ENCODE assay signal across 14 mouse cellular contexts in genomic region chr8:70219107-70219684, GRCm38 (mm10). TPM values are rescaled to one million over a fixed set of nuclear protein-coding genes. Genes with fewer than 3 reads are reported as not detected.
A peak's percentile ranks its signal among the peaks of the same experiment; 100 is the strongest.
DNase-seq lines count a peak whose midpoint lies in the region; ATAC-seq and TF ChIP-seq lines count a peak whose summit lies in the region.
"Had no signal": no experiment of that assay in that cellular context is flagged by ENCODE, and none has a peak within 500 bp of the region (broad histone marks: within the 10 kb centered on the region; RNA-seq: fewer than 3 reads in every experiment).

No protein-coding gene starts in this region.

- no peak for TF ChIP-seq CTCF in cerebellum, adult 2 months (IDR thresholded peaks at IDR 0.05; ENCODE audit: borderline replicate concordance, insufficient read depth, low read depth, low read length)

- H3K9ac ChIP-seq in liver, embryonic 13.5 days: no peak overlapping the region
- H3K9ac ChIP-seq in liver, embryonic 11.5 days (ENCODE audit: low read depth, low read length): no peak overlapping the region
- H3K9ac ChIP-seq in liver, embryonic 15.5 days: no peak overlapping the region
- H3K9ac ChIP-seq: embryonic facial prominence, embryonic 12.5 days; neural tube, embryonic 15.5 days had no signal

- DNase-seq in heart, adult 11 months: peak; percentile 90
- no peak for DNase-seq in heart, postnatal 14 days
- no peak for DNase-seq in liver, embryonic 13.5 days
- DNase-seq in liver, embryonic 11.5 days (ENCODE audit: low spot score): no peak
- DNase-seq in kidney, adult 8-10 months: peak; percentile 38 to 76
- DNase-seq in cerebellum, adult 2 months: no peak
- DNase-seq: cerebellum, postnatal 25 days; gastrocnemius, postnatal 14 days; lung, postnatal 10 days; thymus, postnatal 36 days had no signal

- H3K4me2 ChIP-seq in liver, embryonic 13.5 days: no peak overlapping the region
- no peak overlapping the region for H3K4me2 ChIP-seq in liver, embryonic 11.5 days
- H3K4me2 ChIP-seq in liver, embryonic 15.5 days: no peak overlapping the region
- H3K4me2 ChIP-seq: embryonic facial prominence, embryonic 12.5 days; neural tube, embryonic 15.5 days had no signal

- TF ChIP-seq POLR2A in cerebellum, adult 2 months (IDR thresholded peaks at IDR 0.05; ENCODE audit: borderline replicate concordance, insufficient read depth, low read length): no peak

- no peaks in the 10 kb centered on the region for H3K9me3 ChIP-seq in liver, embryonic 13.5 days (replicated peaks)
- no peaks in the 10 kb centered on the region for H3K9me3 ChIP-seq in liver, embryonic 11.5 days (ENCODE audit: control insufficient read depth, low read length)
- H3K9me3 ChIP-seq in liver, embryonic 15.5 days (replicated peaks): no peaks in the 10 kb centered on the region
- H3K9me3 ChIP-seq: embryonic facial prominence, embryonic 12.5 days; neural tube, embryonic 15.5 days had no signal

- ATAC-seq in liver, embryonic 13.5 days (ENCODE audit: low read depth): peak; percentile 18; the same call in 1 of the 2 replicates
- no peak for ATAC-seq in liver, embryonic 11.5 days (replicated peaks; ENCODE audit: low FRiP score)
- ATAC-seq in liver, embryonic 15.5 days (ENCODE audit: insufficient read depth): 0 out of 2 replicates have a peak, but pooled peaks have one; percentile 26
- ATAC-seq: activated CD4-positive, CD25-positive, alpha-beta regulatory T cell, adult 4 months had no signal

- 61% methylated on average over 5 of the region's 5 CpGs for WGBS in liver, embryonic 13.5 days (ENCODE audit: insufficient replicate concordance)
- 57% methylated on average over 5 of the region's 5 CpGs for WGBS in liver, embryonic 11.5 days
- 47% methylated on average over 5 of the region's 5 CpGs for WGBS in liver, embryonic 15.5 days (ENCODE audit: insufficient replicate concordance)
- WGBS in cerebellum, adult 2 months: 58% methylated on average over 5 of the region's 5 CpGs

- no peaks in the 10 kb centered on the region for H3K27me3 ChIP-seq in liver, embryonic 13.5 days
- no peaks in the 10 kb centered on the region for H3K27me3 ChIP-seq in liver, embryonic 11.5 days (replicated peaks; ENCODE audit: control insufficient read depth, insufficient read depth, low read length)
- H3K27me3 ChIP-seq in liver, embryonic 15.5 days: peaks cover 8% of the 10 kb centered on the region; the same call in 1 of the 2 replicates
- H3K27me3 ChIP-seq in cerebellum, adult 2 months (ENCODE audit: control insufficient read depth, insufficient read depth, low read length): no peaks in the 10 kb centered on the region
- H3K27me3 ChIP-seq: embryonic facial prominence, embryonic 12.5 days; neural tube, embryonic 15.5 days had no signal

- peaks cover 27% of the 10 kb centered on the region for H3K4me1 ChIP-seq in liver, embryonic 13.5 days (replicated peaks)
- H3K4me1 ChIP-seq in liver, embryonic 11.5 days (replicated peaks; ENCODE audit: control insufficient read depth, insufficient read depth, low read length): no peaks in the 10 kb centered on the region; the same call in 1 of the 2 replicates
- H3K4me1 ChIP-seq in liver, embryonic 15.5 days (replicated peaks): peaks cover 27% of the 10 kb centered on the region
- H3K4me1 ChIP-seq in cerebellum, adult 2 months (ENCODE audit: control insufficient read depth, insufficient read depth, low read length): peaks cover 12% of the 10 kb centered on the region
- H3K4me1 ChIP-seq: embryonic facial prominence, embryonic 12.5 days; neural tube, embryonic 15.5 days had no signal

- peaks cover 29% of the 10 kb centered on the region for H3K36me3 ChIP-seq in liver, embryonic 13.5 days
- peaks cover 13% of the 10 kb centered on the region; the same call in 1 of the 2 replicates for H3K36me3 ChIP-seq in liver, embryonic 11.5 days (ENCODE audit: control insufficient read depth, insufficient read depth, low read length)
- 0 out of 2 replicates have a peak, but pooled peaks cover 5% of the 10 kb centered on the region for H3K36me3 ChIP-seq in liver, embryonic 15.5 days (replicated peaks)

- intact Hi-C loops in heart, postnatal 14 days (cut with DNase I): no loop called here

- H3K4me3 ChIP-seq in liver, embryonic 13.5 days (replicated peaks): no peak overlapping the region
- H3K4me3 ChIP-seq in liver, embryonic 11.5 days (ENCODE audit: low read depth, low read length): no peak overlapping the region
- no peak overlapping the region for H3K4me3 ChIP-seq in liver, embryonic 15.5 days (replicated peaks)
- no peak overlapping the region for H3K4me3 ChIP-seq in cerebellum, adult 2 months (replicated peaks; ENCODE audit: insufficient read depth, low read depth, low read length)
- H3K4me3 ChIP-seq: embryonic facial prominence, embryonic 12.5 days; neural tube, embryonic 15.5 days had no signal

- H3K27ac ChIP-seq in liver, embryonic 13.5 days: no peak overlapping the region
- H3K27ac ChIP-seq in liver, embryonic 11.5 days (ENCODE audit: low read depth, low read length): no peak overlapping the region
- 0 out of 2 replicates have a peak overlapping the region, but pooled peaks have one; percentile 38 for H3K27ac ChIP-seq in liver, embryonic 15.5 days (replicated peaks)
- no peak overlapping the region for H3K27ac ChIP-seq in cerebellum, adult 2 months (ENCODE audit: insufficient read depth, low read length)
- H3K27ac ChIP-seq: embryonic facial prominence, embryonic 12.5 days; neural tube, embryonic 15.5 days had no signal

RNA-seq across cellular contexts. Expression of gene Slc25a42, which starts 7.1 kb away (rescaled TPM):
- total RNA-seq in heart, postnatal 14 days (2021): 10 to 100 TPM; 46.4 to 55.4 TPM
- 3.5 and 5.0 TPM in 2 replicates for polyA plus RNA-seq in liver, embryonic 13.5 days (2015; fragmentation: Nextera tagmentation; extraction: Ambion mirVana)
- polyA plus RNA-seq in liver, embryonic 11.5 days (2014; fragmentation: Nextera tagmentation; extraction: Ambion mirVana): 7.1 and 7.9 TPM in 2 replicates
- 8.0 and 9.2 TPM in 2 replicates for polyA plus RNA-seq in liver, embryonic 15.5 days (2015; fragmentation: Nextera tagmentation; extraction: Ambion mirVana)
- polyA plus RNA-seq in cerebellum, adult 2 months (2012; rRNA removed): 45.5 and 46.3 TPM in 2 replicates

RNA-seq across cellular contexts. Expression of gene Sugp2, which starts 14.8 kb away (rescaled TPM):
- total RNA-seq in heart, postnatal 14 days (2021): 10 to 100 TPM; 40.2 to 44.7 TPM
- 12.4 and 14.3 TPM in 2 replicates for polyA plus RNA-seq in liver, embryonic 13.5 days (2015; fragmentation: Nextera tagmentation; extraction: Ambion mirVana)
- polyA plus RNA-seq in liver, embryonic 11.5 days (2014; fragmentation: Nextera tagmentation; extraction: Ambion mirVana): 33.0 and 40.8 TPM in 2 replicates
- 10.9 and 11.7 TPM in 2 replicates for polyA plus RNA-seq in liver, embryonic 15.5 days (2015; fragmentation: Nextera tagmentation; extraction: Ambion mirVana)
- 102 and 108 TPM in 2 replicates for polyA plus RNA-seq in cerebellum, adult 2 months (2012; rRNA removed)

RNA-seq across cellular contexts. Expression of gene Armc6, which starts 15.1 kb away (rescaled TPM):
- total RNA-seq in heart, postnatal 14 days (2021): 1 to 10 TPM; 6.6 to 9.7 TPM
- polyA plus RNA-seq in liver, embryonic 13.5 days (2015; fragmentation: Nextera tagmentation; extraction: Ambion mirVana): 17.4 and 18.9 TPM in 2 replicates
- polyA plus RNA-seq in liver, embryonic 11.5 days (2014; fragmentation: Nextera tagmentation; extraction: Ambion mirVana): 34.8 and 35.0 TPM in 2 replicates
- polyA plus RNA-seq in liver, embryonic 15.5 days (2015; fragmentation: Nextera tagmentation; extraction: Ambion mirVana): 12.4 and 15.2 TPM in 2 replicates
- polyA plus RNA-seq in cerebellum, adult 2 months (2012; rRNA removed): 45.8 and 46.7 TPM in 2 replicates

RNA-seq across cellular contexts. Expression of gene Tmem161a, which starts 47.0 kb away (rescaled TPM):
- total RNA-seq in heart, postnatal 14 days (2021): 10 to 100 TPM; 91.7 to 99.4 TPM
- 27.8 and 31.4 TPM in 2 replicates for polyA plus RNA-seq in liver, embryonic 13.5 days (2015; fragmentation: Nextera tagmentation; extraction: Ambion mirVana)
- polyA plus RNA-seq in liver, embryonic 11.5 days (2014; fragmentation: Nextera tagmentation; extraction: Ambion mirVana): 53.1 and 53.4 TPM in 2 replicates
- 28.1 and 31.9 TPM in 2 replicates for polyA plus RNA-seq in liver, embryonic 15.5 days (2015; fragmentation: Nextera tagmentation; extraction: Ambion mirVana)
- polyA plus RNA-seq in cerebellum, adult 2 months (2012; rRNA removed): 61.4 and 66.0 TPM in 2 replicates

Comparison
In these comparisons a context has a peak if more than half of its experiments do, and no peak if none do; other contexts are left out.
1. DNase-seq: peak in heart, adult 11 months (single experiment) and kidney, adult 8-10 months (2 of 2); none in heart, postnatal 14 days (0 of 2), liver, embryonic 13.5 days (single experiment), liver, embryonic 11.5 days (single experiment) and cerebellum, adult 2 months (0 of 2).